22 mouse cellular contexts compared by ENCODE assay signal in the genomic region with DNA sequence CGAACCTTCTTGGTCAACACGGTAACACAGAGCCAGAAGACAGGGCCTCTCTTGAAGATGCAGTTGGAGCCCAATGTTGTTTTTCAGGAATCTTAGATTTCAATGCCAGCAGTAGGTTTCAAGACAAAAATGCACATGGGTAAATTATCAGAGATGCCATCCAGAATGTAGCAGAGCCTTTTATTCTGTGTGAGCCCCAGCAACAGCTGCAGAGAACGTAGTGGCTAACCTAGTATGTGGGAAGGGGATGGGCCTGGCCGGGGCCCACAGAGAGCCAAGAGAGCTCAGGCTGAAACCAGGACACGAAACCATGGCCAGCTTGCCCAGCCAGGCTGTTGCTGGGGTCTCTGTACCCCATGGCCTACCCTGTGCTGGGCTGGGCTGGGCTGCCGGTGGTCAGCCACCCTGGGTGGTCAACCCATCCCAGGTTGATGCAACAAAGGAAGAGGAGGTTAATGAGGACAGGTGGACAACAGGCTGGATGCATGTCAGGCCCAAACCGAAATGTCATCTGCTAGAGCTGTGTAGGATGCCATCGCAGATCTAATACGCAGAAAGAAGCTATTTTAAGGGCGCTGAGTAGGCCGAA. TPM values are rescaled to one million over a fixed set of nuclear protein-coding genes. Genes with fewer than 3 reads are reported as not detected.
DNase-seq lines count a peak whose midpoint lies in the region; ATAC-seq and TF ChIP-seq lines count a peak whose summit lies in the region.
"Had no signal": no experiment of that assay in that cellular context is flagged by ENCODE, and none has a peak within 500 bp of the region (broad histone marks: within the 10 kb centered on the region; RNA-seq: fewer than 3 reads in every experiment).

No protein-coding gene starts in this region.

- WGBS in lung, embryonic 14.5 days = 66% methylated on average over 11 of the region's 11 CpGs
- 68% methylated on average over 11 of the region's 11 CpGs for WGBS in heart, embryonic 14.5 days

- H3K36me3 ChIP-seq in lung, embryonic 14.5 days (ENCODE audit: insufficient read depth) = no peaks in the 10 kb centered on the region
- H3K36me3 ChIP-seq in heart, embryonic 14.5 days (ENCODE audit: control insufficient read depth, insufficient read depth, low read length) = no peaks in the 10 kb centered on the region
- H3K36me3 ChIP-seq: forebrain, embryonic 15.5 days had no signal

- no peak for TF ChIP-seq CTCF in lung, embryonic 14.5 days (IDR thresholded peaks at IDR 0.05; ENCODE audit: low read depth)
- TF ChIP-seq CTCF in bone marrow macrophage, adult 2 months (IDR thresholded peaks at IDR 0.05; ENCODE audit: low read depth, low read length) = no peak

- no peaks in the 10 kb centered on the region for H3K9me3 ChIP-seq in lung, embryonic 14.5 days (ENCODE audit: low read depth, low read length)
- no peaks in the 10 kb centered on the region for H3K9me3 ChIP-seq in heart, embryonic 14.5 days (ENCODE audit: control insufficient read depth, low read length)
- H3K9me3 ChIP-seq: forebrain, embryonic 15.5 days; megakaryocyte, embryonic 14.5 days had no signal

- H3K4me1 ChIP-seq in lung, embryonic 14.5 days (ENCODE audit: insufficient read depth) = no peaks in the 10 kb centered on the region
- peaks cover 16% of the 10 kb centered on the region for H3K4me1 ChIP-seq in bone marrow macrophage, adult 2 months (ENCODE audit: control insufficient read depth, insufficient read depth, low read length)
- H3K4me1 ChIP-seq in heart, embryonic 14.5 days (ENCODE audit: control insufficient read depth in 2 of 2, insufficient read depth in 2 of 2, low read length in 2 of 2) = peaks cover 6 to 23% of the 10 kb centered on the region in 2 experiments

- peak; percentile 89 for DNase-seq in heart, adult 11 months
- DNase-seq in heart, postnatal 4 days = no peak
- no peak for DNase-seq in lung, embryonic 14.5 days
- DNase-seq in lung, postnatal 14 days = no peak
- DNase-seq in adrenal gland, postnatal 4 days (ENCODE audit: low spot score in 2 of 2) = no peak
- no peak for DNase-seq in kidney, postnatal 25 days
- DNase-seq: adrenal gland, postnatal 25 days; cerebellum, adult 9-11 months; embryo, embryonic 11 days; gastrocnemius, postnatal 10 days; kidney, adult 18-20 months; kidney, postnatal 14 days; left cerebral cortex, postnatal 4 days; right cerebral cortex, postnatal 4 days had no signal

- H3K27ac ChIP-seq in lung, embryonic 14.5 days (ENCODE audit: low read depth) = no peak overlapping the region; the same call in 1 of the 2 replicates
- peak overlapping the region; percentile 39 for H3K27ac ChIP-seq in bone marrow macrophage, adult 2 months (ENCODE audit: insufficient read depth, low read depth, low read length)
- peak overlapping the region; percentile 43 to 75 for H3K27ac ChIP-seq in heart, embryonic 14.5 days (replicated peaks in 1 of 2; ENCODE audit: control insufficient read depth in 1 of 2, insufficient read depth in 1 of 2, low read depth in 2 of 2, low read length in 2 of 2)
- H3K27ac ChIP-seq: forebrain, embryonic 15.5 days; liver, embryonic 14.5 days had no signal

- no peak overlapping the region for H3K4me3 ChIP-seq in lung, embryonic 14.5 days (ENCODE audit: low read depth, low read length)
- no peak overlapping the region for H3K4me3 ChIP-seq in bone marrow macrophage, adult 2 months (ENCODE audit: insufficient read depth, low read length)
- no peak overlapping the region for H3K4me3 ChIP-seq in heart, embryonic 14.5 days (ENCODE audit: control insufficient read depth in 1 of 2, insufficient read depth in 1 of 2, low read depth in 1 of 2, low read length in 2 of 2)
- H3K4me3 ChIP-seq: erythroblast, embryonic 14.5 days; forebrain, embryonic 15.5 days; megakaryocyte, embryonic 14.5 days had no signal

- peaks cover 52% of the 10 kb centered on the region for H3K27me3 ChIP-seq in lung, embryonic 14.5 days (ENCODE audit: insufficient read depth, low read length)
- H3K27me3 ChIP-seq in heart, embryonic 14.5 days (ENCODE audit: control insufficient read depth, insufficient read depth, low read length) = no peaks in the 10 kb centered on the region; the same call in 1 of the 2 replicates

- no peak for TF ChIP-seq POLR2A in bone marrow macrophage, adult 2 months (IDR thresholded peaks at IDR 0.05; ENCODE audit: borderline replicate concordance, low read depth, low read length)

- ATAC-seq in lung, embryonic 14.5 days (ENCODE audit: insufficient read depth) = no peak
- no peak for ATAC-seq in heart, embryonic 14.5 days (ENCODE audit: insufficient number of reproducible peaks, insufficient read depth, low FRiP score, low read depth)
- ATAC-seq: activated CD4-positive, CD25-positive, alpha-beta regulatory T cell, adult 4 months; forebrain, embryonic 15.5 days had no signal

- H3K4me2 ChIP-seq in lung, embryonic 14.5 days = peak overlapping the region; percentile 38
- peak overlapping the region; percentile 30 for H3K4me2 ChIP-seq in heart, embryonic 14.5 days (ENCODE audit: low read length)
- H3K4me2 ChIP-seq: forebrain, embryonic 15.5 days had no signal

- no peak overlapping the region; the same call in 1 of the 2 replicates for H3K9ac ChIP-seq in lung, embryonic 14.5 days
- no peak overlapping the region; the same call in 1 of the 2 replicates for H3K9ac ChIP-seq in heart, embryonic 14.5 days (ENCODE audit: low read length)
- H3K9ac ChIP-seq: forebrain, embryonic 15.5 days; liver, embryonic 14.5 days had no signal

RNA-seq across cellular contexts. Expression of gene Irx5, which starts 7.4 kb away (rescaled TPM):
- 10 to 100 TPM; 12.0 to 12.7 TPM for total RNA-seq in heart, postnatal 4 days (2021)
- polyA plus RNA-seq in lung, embryonic 14.5 days (2014; fragmentation: Nextera tagmentation; extraction: Ambion mirVana) = 18.5 and 22.4 TPM in 2 replicates
- not detected in 2 replicates for polyA plus RNA-seq in bone marrow macrophage, adult 2 months (2012; ENCODE audit: insufficient read depth, insufficient read length, missing spikeins)
- polyA plus RNA-seq in heart, embryonic 14.5 days (2014; fragmentation: Nextera tagmentation; extraction: Ambion mirVana) = 10.4 and 11.5 TPM in 2 replicates
- total RNA-seq in adrenal gland, postnatal 4 days (2021) = 1 to 10 TPM; 4.6 to 4.9 TPM
- total RNA-seq: hematopoietic stem cell, adult 5-6 weeks; left cerebral cortex, postnatal 4 days had no signal
- polyA plus RNA-seq: activated CD4-positive, CD25-positive, alpha-beta regulatory T cell, adult 4 months had no signal

Comparison
In these comparisons a context has a peak if more than half of its experiments do, and no peak if none do; other contexts are left out.
1. RNA of gene Irx5, which starts 7.4 kb away (polyA plus RNA-seq): 18.5 to 22.4 TPM in lung, embryonic 14.5 days and 10.4 to 11.5 TPM in heart, embryonic 14.5 days; not detected in bone marrow macrophage, adult 2 months; every median in the first group is over 10 times any median in the second.